Mouse (Mus musculus) liver, adult 2 months (tissue): ENCODE measurements around the gene Stx4a. TPM values are rescaled to one million over a fixed set of nuclear protein-coding genes. Genes with fewer than 3 reads are reported as not detected.
"Not testable (repeated sequence)": the region's sequence is repeated elsewhere in the genome, so short reads cannot be mapped to it uniquely, and the experiment has no call there.

Source experiments
- DNase-seq: peaks from one replicate; pipeline ENCODE4 v3.0.0-alpha.2; 2011; ENCODE audit warnings: low read depth, low spot score; ENCODE audit errors: extremely low read depth
- H3K27ac ChIP-seq: fragments of 200-500 bp; replicated peaks from 2 replicates; pipeline ENCODE4 v1.5.1; 2012; ENCODE audit warnings: low read depth, mild to moderate bottlenecking, control low read depth, inconsistent platforms, low read length; ENCODE audit not compliant: insufficient read depth
- H3K27me3 ChIP-seq: fragments of 200-500 bp; 2 replicates; pipeline ENCODE4 v1.6.1; 2012; ENCODE audit warnings: mild to moderate bottlenecking, moderate library complexity, low read length, inconsistent platforms; ENCODE audit not compliant: control insufficient read depth, insufficient read depth
- H3K36me3 ChIP-seq: fragments of 200-500 bp; 2 replicates; pipeline ENCODE4 v1.6.1; 2012; ENCODE audit warnings: low read length, inconsistent platforms; ENCODE audit not compliant: control insufficient read depth, insufficient read depth
- H3K4me1 ChIP-seq: fragments of 200-500 bp; 2 replicates; pipeline ENCODE4 v1.6.1; 2011; ENCODE audit warnings: low read length; ENCODE audit not compliant: control insufficient read depth, insufficient read depth
- H3K4me3 ChIP-seq: fragments of 200-500 bp; 2 replicates; pipeline ENCODE4 v1.5.1; 2011; ENCODE audit warnings: low read depth, mild to moderate bottlenecking, control low read depth, low read length, moderate library complexity; ENCODE audit not compliant: insufficient read depth
- H3K79me2 ChIP-seq: fragments of 200-500 bp; 2 replicates; pipeline ENCODE4 v1.6.1; 2012; ENCODE audit warnings: inconsistent platforms, mild to moderate bottlenecking, low read length, moderate library complexity; ENCODE audit not compliant: control insufficient read depth, insufficient read depth
- H3K9ac ChIP-seq: fragments of 200-500 bp; 2 replicates; pipeline ENCODE4 v1.6.1; 2012; ENCODE audit warnings: low read depth, mild to moderate bottlenecking, control low read depth, inconsistent platforms, low read length
- CTCF ChIP-seq: fragments of 200-500 bp; IDR thresholded peaks from 2 replicates; pipeline ENCODE4 v1.5.1; 2011; ENCODE audit warnings: low read depth, low read length, control low read depth
- POLR2A ChIP-seq: fragments of 200-500 bp; IDR thresholded peaks from 2 replicates; pipeline ENCODE4 v1.6.1; 2011; ENCODE audit warnings: low read length, control low read depth; ENCODE audit not compliant: insufficient read depth; ENCODE audit errors: extremely low read depth
- WGBS: fragments of 180-500 bp; shearing (Covaris S2); methylation state at CpG from one replicate; pipeline ENCODE4 v1.1.7; 2018; 5-methylcytosine and 5-hydroxymethylcytosine counted together
- polyA plus RNA-seq: library from polyadenylated mRNA; depleted of rRNA; stranded (reverse); fragments of >200 nt; gene quantifications from 2 replicates; pipeline ENCODE4 v1.2.3, GENCODE M21; 2012; rRNA removed
- total RNA-seq: library from RNA; depleted of rRNA; stranded (reverse); fragments of >200 nt; gene quantifications from 2 replicates; pipeline ENCODE4 v1.2.3, GENCODE M21; 2014; rRNA removed

The Stx4a gene
- total RNA-seq, result 16.7 and 18.5 TPM in 2 replicates
- polyA plus RNA-seq, result 34.7 and 38.3 TPM in 2 replicates

- Histone ChIP-seq H3K4me3 (no peak within 1 kb of the TSS; the same call in 1 of the 2 replicates), H3K9ac (no peak within 1 kb of the TSS)
- no peak for DNase-seq
These were observed at the start of gene Stx4a, which contains the start of gene Stx1b for GRCm38 (mm10) chr7:127824176-127824871. Gene Stx4a (plus strand): TSS chr7:127824294. Gene Stx1b (minus strand): TSS chr7:127824549.

GRCm38 (mm10) chr7:127775837-127776236, 48.3 kb upstream of the Stx4a start:
- H3K79me2 ChIP-seq, DNase-seq, H3K27me3 ChIP-seq, H3K27ac ChIP-seq: not testable (repeated sequence)
- H3K9ac ChIP-seq, result peak overlapping the region; percentile 66
- peaks cover 14% of the 10 kb centered on the region; the same call in 1 of the 2 replicates for H3K4me1 ChIP-seq
- H3K4me3 ChIP-seq, result peak overlapping the region; percentile 97; the same call in 1 of the 2 replicates
- H3K36me3 ChIP-seq, result peaks cover 14% of the 10 kb centered on the region
- 68% methylated on average over 7 of the region's 7 CpGs for WGBS

More at GRCm38 (mm10) chr7:127824176-127824871, at the start of gene Stx4a, which contains the start of gene Stx1b:
- no peak within 1 kb of the TSS for H3K27ac ChIP-seq
- no peaks in the 10 kb centered on the region for H3K79me2 ChIP-seq
- no peaks in the 10 kb centered on the region for H3K27me3 ChIP-seq
- 46% methylated on average over 37 of the region's 38 CpGs for WGBS
- TF ChIP-seq POLR2A (no peak), CTCF (no peak)
- no peaks in the 10 kb centered on the region for H3K4me1 ChIP-seq
- no peaks in the 10 kb centered on the region for H3K36me3 ChIP-seq

- Histone ChIP-seq H3K36me3 (peaks cover 20% of the 10 kb centered on the region), H3K9ac (peak within 1 kb of the TSS; percentile 97), H3K27ac (peak within 1 kb of the TSS; percentile 95), H3K27me3 (no peaks in the 10 kb centered on the region), H3K4me3 (peak within 1 kb of the TSS; percentile 97), H3K4me1 (peaks cover 11% of the 10 kb centered on the region; the same call in 1 of the 2 replicates), H3K79me2 (peaks cover 8% of the 10 kb centered on the region; the same call in 1 of the 2 replicates)
- DNase-seq, result no peak
- no peak for TF ChIP-seq POLR2A
- no peak for TF ChIP-seq CTCF
- WGBS, result under 1% methylated on average over 23 of the region's 23 CpGs
These were observed 47.7 kb upstream of the Stx4a start, which contains the start of gene Setd1a for GRCm38 (mm10) chr7:127776426-127776825. Gene Setd1a (plus strand): TSS chr7:127776670.

- peaks cover 22% of the 10 kb centered on the region for H3K36me3 ChIP-seq
- peaks cover 11% of the 10 kb centered on the region; the same call in 1 of the 2 replicates for H3K4me1 ChIP-seq
- under 1% methylated on average over 70 of the region's 70 CpGs for WGBS
- peak overlapping the region; percentile 97 for H3K9ac ChIP-seq
- peak; percentile 85 for DNase-seq
- peaks cover 8% of the 10 kb centered on the region; the same call in 1 of the 2 replicates for H3K79me2 ChIP-seq
- no peaks in the 10 kb centered on the region for H3K27me3 ChIP-seq
- H3K27ac ChIP-seq, result peak overlapping the region; percentile 95
- no peak for TF ChIP-seq CTCF
- peak; percentile 58; the same call in 1 of the 2 replicates for TF ChIP-seq POLR2A
- H3K4me3 ChIP-seq, result peak overlapping the region; percentile 97
These were observed 47.1 kb upstream of the Stx4a start for GRCm38 (mm10) chr7:127776878-127777473.

- Histone ChIP-seq H3K27me3 (no peaks in the 10 kb centered on the region), H3K27ac (peak overlapping the region; percentile 95), H3K36me3 (peaks cover 28% of the 10 kb centered on the region), H3K4me3 (peak overlapping the region; percentile 97), H3K4me1 (peaks cover 11% of the 10 kb centered on the region; the same call in 1 of the 2 replicates), H3K79me2 (peaks cover 8% of the 10 kb centered on the region; the same call in 1 of the 2 replicates), H3K9ac (peak overlapping the region; percentile 97)
- TF ChIP-seq POLR2A (0 out of 2 replicates have a peak, but pooled peaks have one; percentile 31), CTCF (no peak)
- no peak for DNase-seq
- 3% methylated on average over 66 of the region's 66 CpGs for WGBS
These were observed 46.4 kb upstream of the Stx4a start for GRCm38 (mm10) chr7:127777474-127778266.
